Mouse (Mus musculus) liver, adult 2 months (tissue): ENCODE results near the gene Zfp385c.

Source experiments
- CTCF ChIP-seq: fragments of 200-500 bp; IDR thresholded peaks from 2 replicates; pipeline ENCODE4 v1.5.1; 2011; ENCODE audit warnings: low read depth, low read length, control low read depth
- POLR2A ChIP-seq: fragments of 200-500 bp; IDR thresholded peaks from 2 replicates; pipeline ENCODE4 v1.6.1; 2011; ENCODE audit warnings: low read length, control low read depth; ENCODE audit not compliant: insufficient read depth; ENCODE audit errors: extremely low read depth

- no peak for TF ChIP-seq CTCF
- TF ChIP-seq POLR2A: no peak
Measured at GRCm38 (mm10) chr11:100700710-100701109, 8.5 kb upstream of the Zfp385c start.
